Mouse (Mus musculus): ENCODE data around the gene Slc24a4. TPM values are rescaled to one million over a fixed set of nuclear protein-coding genes. Genes with fewer than 3 reads are reported as not detected.

Gene Slc24a4
- polyA plus RNA-seq, 1 experiment from 2014 or later, result 0.39 TPM

DNA sequence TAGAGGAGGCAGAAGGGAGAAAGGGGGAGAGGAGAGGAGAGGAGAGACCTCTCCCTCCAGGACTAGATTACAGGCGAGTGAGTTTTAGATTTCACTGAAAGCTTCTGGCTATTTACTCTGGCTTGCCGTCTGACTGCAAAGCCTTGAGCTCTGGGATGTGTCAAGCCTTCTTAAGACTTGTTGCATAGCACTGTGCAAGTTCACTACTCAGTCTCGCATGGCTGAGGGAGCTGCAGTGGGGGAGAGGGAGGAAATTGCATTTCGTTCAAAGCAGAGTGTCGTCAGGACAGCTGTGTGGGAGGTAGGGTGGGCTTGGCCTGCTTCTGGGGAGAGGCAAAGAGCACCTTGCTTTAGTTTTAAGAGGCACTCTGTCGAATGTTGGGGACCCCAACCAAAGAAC lies 163.2 kb downstream of the Slc24a4 start:
- Histone ChIP-seq H3K9ac (no peak overlapping the region), H3K36me3 (no peaks in the 10 kb centered on the region), H3K9me3 (no peaks in the 10 kb centered on the region), H3K27me3 (replicated peaks) (no peaks in the 10 kb centered on the region), H3K27ac (no peak overlapping the region), H3K4me2 (replicated peaks) (no peak overlapping the region), H3K4me1 (peaks cover 12% of the 10 kb centered on the region), H3K4me3 (no peak overlapping the region)
- 58% methylated on average over 6 of the region's 6 CpGs for WGBS
- ATAC-seq (ENCODE audit: low FRiP score, low read depth), result no peak

DNA sequence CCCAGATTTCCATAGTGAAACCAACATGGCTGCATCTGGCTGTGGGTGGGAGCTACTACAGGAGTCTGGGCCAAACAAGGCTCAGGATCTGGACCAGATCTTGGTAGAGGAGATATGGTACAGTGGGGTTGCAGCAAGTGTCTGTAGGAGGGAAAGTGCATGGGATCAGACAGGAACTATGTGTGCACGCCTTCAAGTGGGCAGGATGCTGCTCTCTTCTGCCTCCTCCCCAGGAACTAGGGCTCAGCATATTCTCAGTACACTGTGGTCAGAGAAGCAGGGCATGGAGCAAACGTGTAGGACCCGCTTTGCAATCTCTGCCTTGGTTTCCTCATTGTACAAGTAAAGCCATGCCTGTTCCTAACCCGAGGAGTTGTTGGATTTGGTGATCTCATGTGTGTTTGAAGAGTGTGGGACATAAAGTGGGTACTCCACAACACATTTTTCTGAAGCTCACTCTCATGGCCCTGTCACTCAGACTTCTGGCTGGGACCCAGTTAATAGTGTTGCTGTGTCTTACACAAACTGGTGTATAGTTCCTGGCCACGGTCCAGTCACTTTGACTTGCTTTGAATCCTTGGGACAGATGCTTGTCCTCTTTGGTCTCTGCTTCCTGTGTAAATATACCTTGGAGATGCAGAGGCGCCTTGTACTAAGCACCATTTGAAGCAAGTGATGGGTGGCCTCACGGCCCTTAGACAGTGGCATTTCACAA lies 164.1 kb downstream of the Slc24a4 start:
- WGBS, result 83% methylated on average over 7 of the region's 7 CpGs

DNA sequence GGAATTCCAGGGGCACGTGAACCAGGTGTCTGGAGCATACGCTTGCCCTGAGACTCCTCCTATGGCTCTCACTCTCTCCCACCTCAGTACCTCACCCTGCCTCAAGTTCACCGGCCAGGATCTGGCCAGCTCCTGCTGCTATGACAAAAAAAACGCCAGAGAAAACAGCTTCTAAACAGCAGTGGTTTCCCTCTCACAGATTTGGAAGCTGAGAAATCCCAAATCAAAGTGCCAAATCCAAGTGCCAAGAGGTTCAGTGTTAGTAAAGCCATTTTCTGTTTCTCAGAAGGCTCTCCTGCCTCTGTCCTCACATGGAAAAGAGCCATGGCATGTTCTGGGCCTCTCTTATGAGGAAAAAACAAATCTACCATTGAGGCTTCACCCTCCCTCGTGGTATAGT lies 166.1 kb downstream of the Slc24a4 start:
- WGBS, result 80% methylated on average over 5 of the region's 5 CpGs
- no peak for ATAC-seq (ENCODE audit: low FRiP score, low read depth)
- H3K9ac ChIP-seq, result no peak overlapping the region

More for the DNA sequence above, 164.1 kb downstream of the Slc24a4 start:
- no peaks in the 10 kb centered on the region for H3K27me3 ChIP-seq (replicated peaks)
- no peak for ATAC-seq (ENCODE audit: low FRiP score, low read depth)
- H3K4me1 ChIP-seq, result 0 out of 2 replicates have a peak, but pooled peaks cover 4% of the 10 kb centered on the region
- no peaks in the 10 kb centered on the region for H3K9me3 ChIP-seq
- no peaks in the 10 kb centered on the region for H3K36me3 ChIP-seq
- no peak overlapping the region for H3K9ac ChIP-seq
- no peak overlapping the region for H3K4me3 ChIP-seq
- H3K4me2 ChIP-seq (replicated peaks), result no peak overlapping the region
- no peak overlapping the region for H3K27ac ChIP-seq

DNA sequence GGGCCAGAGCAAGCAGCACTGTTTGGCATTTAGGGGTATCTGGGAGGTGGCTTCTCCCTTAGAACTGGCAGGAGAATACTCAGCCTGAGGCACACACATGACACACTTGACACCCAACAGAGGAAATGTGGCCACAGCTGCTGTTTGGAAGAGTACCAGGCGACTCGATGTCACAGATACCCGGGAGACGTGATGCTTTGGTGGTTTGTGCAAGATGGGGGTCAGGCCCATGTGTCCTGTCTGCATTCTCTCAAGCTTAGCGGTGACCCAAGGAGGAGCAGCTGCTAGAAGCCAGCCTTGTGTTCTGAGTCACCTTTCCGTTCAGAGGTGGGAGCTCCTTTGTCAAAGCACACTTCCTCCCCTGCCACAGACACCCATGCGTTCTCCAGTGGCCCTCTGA lies 166.7 kb downstream of the Slc24a4 start:
- ATAC-seq (ENCODE audit: low FRiP score, low read depth), result no peak

More for the DNA sequence above, 166.1 kb downstream of the Slc24a4 start:
- Histone ChIP-seq H3K27me3 (replicated peaks) (no peaks in the 10 kb centered on the region), H3K9me3 (no peaks in the 10 kb centered on the region), H3K27ac (no peak overlapping the region), H3K4me1 (no peaks in the 10 kb centered on the region), H3K4me3 (no peak overlapping the region), H3K4me2 (replicated peaks) (no peak overlapping the region), H3K36me3 (no peaks in the 10 kb centered on the region)

DNA sequence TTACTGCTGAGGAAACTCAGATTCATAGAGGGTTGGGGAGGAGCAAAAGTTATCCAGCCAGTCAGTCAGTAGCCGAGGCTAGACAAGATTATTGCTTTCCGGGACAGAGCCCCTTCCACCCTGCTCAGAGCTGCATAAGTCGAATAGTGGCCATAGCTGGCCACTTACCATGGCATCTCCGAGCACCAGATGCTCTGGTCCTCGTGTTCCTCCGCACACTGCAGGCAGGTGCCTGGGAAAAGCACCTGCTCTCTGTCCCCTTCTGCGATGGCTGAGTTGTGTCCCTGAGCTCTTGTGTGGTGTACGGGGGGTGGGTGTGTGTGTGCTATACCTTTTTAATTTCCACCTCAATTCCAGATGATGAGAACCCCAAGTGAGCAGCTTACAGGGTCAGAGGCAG lies 167.1 kb downstream of the Slc24a4 start:
- Histone ChIP-seq H3K4me3 (no peak overlapping the region), H3K27me3 (replicated peaks) (no peaks in the 10 kb centered on the region), H3K27ac (no peak overlapping the region), H3K36me3 (no peaks in the 10 kb centered on the region), H3K9me3 (no peaks in the 10 kb centered on the region), H3K9ac (no peak overlapping the region), H3K4me2 (replicated peaks) (no peak overlapping the region), H3K4me1 (no peaks in the 10 kb centered on the region)
- 88% methylated on average over 8 of the region's 8 CpGs for WGBS
- ATAC-seq (ENCODE audit: low FRiP score, low read depth), result no peak

More for the DNA sequence above, 166.7 kb downstream of the Slc24a4 start:
- Histone ChIP-seq H3K27ac (no peak overlapping the region), H3K36me3 (no peaks in the 10 kb centered on the region), H3K9ac (no peak overlapping the region), H3K4me1 (no peaks in the 10 kb centered on the region), H3K27me3 (replicated peaks) (no peaks in the 10 kb centered on the region), H3K4me3 (no peak overlapping the region), H3K9me3 (no peaks in the 10 kb centered on the region), H3K4me2 (replicated peaks) (no peak overlapping the region)
- 84% methylated on average over 7 of the region's 7 CpGs for WGBS

DNA sequence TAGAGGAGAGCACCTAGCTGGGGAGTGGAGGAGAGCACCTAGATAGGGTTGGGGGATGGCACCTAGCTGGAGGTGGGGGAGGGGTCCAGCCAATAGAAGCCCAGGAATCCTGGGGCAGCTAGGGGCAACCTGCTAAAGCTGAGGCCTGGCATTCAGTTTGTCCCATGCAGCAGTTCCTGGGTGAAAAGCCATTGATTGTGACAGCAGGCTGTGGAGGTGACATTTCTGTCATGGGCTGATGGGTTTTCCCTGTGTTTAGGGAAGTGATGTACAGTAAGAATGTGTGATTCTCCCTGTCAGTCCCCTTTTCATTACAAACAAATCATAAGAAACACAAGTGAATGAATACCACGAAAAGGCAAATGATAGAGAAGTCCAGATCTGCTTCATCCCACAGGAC lies 167.8 kb downstream of the Slc24a4 start:
- no peak for ATAC-seq (ENCODE audit: low FRiP score, low read depth)
- Histone ChIP-seq H3K4me2 (replicated peaks) (no peak overlapping the region), H3K4me3 (no peak overlapping the region), H3K4me1 (no peaks in the 10 kb centered on the region), H3K9ac (no peak overlapping the region), H3K9me3 (no peaks in the 10 kb centered on the region), H3K27ac (no peak overlapping the region), H3K27me3 (replicated peaks) (no peaks in the 10 kb centered on the region), H3K36me3 (no peaks in the 10 kb centered on the region)
- 93% methylated on average over 1 of the region's 1 CpGs for WGBS

DNA sequence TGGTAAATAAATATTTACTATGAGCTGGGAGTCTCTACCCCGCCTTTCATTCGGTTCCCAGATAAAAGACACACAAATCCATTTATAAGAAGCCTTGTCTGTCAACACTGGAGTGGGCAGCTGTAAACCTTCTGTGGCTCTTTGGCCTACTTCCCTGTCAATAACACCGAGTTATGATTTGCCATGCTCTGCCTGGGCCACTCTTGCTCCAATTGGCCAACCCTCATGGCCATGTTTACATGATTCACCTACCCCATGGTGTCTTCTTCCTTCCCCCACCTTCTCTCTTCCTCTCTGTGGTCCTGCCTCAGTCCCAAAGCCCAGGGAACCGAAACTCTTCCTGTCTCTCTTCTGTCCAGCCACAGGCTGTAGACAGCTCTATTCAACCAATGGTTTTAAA lies 168.4 kb downstream of the Slc24a4 start:
- no peak overlapping the region for H3K27ac ChIP-seq
- H3K27me3 ChIP-seq (replicated peaks), result no peaks in the 10 kb centered on the region
- 87% methylated on average over 4 of the region's 4 CpGs for WGBS

DNA sequence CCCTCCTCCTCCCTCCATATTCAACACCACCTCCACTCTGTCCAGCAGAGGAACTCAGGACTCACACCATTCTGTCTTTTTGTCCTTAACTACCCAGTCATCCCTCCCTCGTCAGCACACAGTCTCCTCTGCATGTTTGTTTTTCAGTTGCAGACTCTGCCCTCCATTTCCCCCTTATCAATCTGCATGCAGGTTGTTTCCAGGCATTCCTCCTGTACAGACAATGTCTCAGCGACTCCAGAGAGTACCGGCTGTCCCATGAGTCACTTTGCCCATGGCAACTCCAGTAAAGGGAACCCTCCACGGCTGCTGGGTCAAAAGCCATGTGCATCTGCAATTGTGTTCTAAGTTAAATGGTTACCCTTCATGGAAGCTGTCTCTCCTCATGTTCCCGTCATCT lies 170.7 kb downstream of the Slc24a4 start:
- no peak overlapping the region for H3K9ac ChIP-seq
- H3K27me3 ChIP-seq (replicated peaks), result no peaks in the 10 kb centered on the region
- no peak overlapping the region for H3K4me2 ChIP-seq (replicated peaks)
- peaks cover 16% of the 10 kb centered on the region for H3K4me1 ChIP-seq
- ATAC-seq (ENCODE audit: low FRiP score, low read depth), result no peak
- WGBS, result 72% methylated on average over 5 of the region's 5 CpGs
- H3K27ac ChIP-seq, result no peak overlapping the region
- no peaks in the 10 kb centered on the region for H3K9me3 ChIP-seq
- H3K4me3 ChIP-seq, result no peak overlapping the region
- H3K36me3 ChIP-seq, result no peaks in the 10 kb centered on the region

More for the DNA sequence above, 168.4 kb downstream of the Slc24a4 start:
- H3K4me2 ChIP-seq (replicated peaks), result no peak overlapping the region
- H3K9me3 ChIP-seq, result no peaks in the 10 kb centered on the region
- H3K4me1 ChIP-seq, result no peaks in the 10 kb centered on the region
- H3K36me3 ChIP-seq, result no peaks in the 10 kb centered on the region
- H3K4me3 ChIP-seq, result no peak overlapping the region
- no peak overlapping the region for H3K9ac ChIP-seq
- ATAC-seq (ENCODE audit: low FRiP score, low read depth), result no peak

DNA sequence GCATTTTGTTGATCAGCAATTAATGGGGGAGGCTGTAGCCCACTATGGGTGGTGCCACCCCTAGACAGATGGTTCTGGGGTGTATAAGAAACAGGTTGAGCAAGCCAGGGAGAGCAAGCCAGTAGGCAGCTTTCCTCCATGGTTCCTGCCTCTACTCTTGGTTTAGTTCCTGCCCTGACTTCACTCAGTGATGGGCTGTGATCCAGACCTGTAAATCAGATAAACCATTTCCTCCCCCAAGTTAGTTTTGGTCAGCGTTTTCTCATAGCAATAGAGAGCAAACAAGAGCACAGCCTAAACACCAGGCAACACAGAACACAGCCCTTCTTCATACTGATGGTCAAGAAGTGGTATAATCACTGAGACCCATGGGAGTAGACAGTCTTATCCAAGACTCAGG lies 173.1 kb downstream of the Slc24a4 start:
- WGBS, result 86% methylated on average over 1 of the region's 1 CpGs
- Histone ChIP-seq H3K36me3 (no peaks in the 10 kb centered on the region), H3K4me1 (peaks cover 17% of the 10 kb centered on the region), H3K4me2 (replicated peaks) (no peak overlapping the region), H3K4me3 (no peak overlapping the region), H3K9me3 (no peaks in the 10 kb centered on the region), H3K27ac (no peak overlapping the region), H3K9ac (no peak overlapping the region), H3K27me3 (replicated peaks) (no peaks in the 10 kb centered on the region)
- no peak for ATAC-seq (ENCODE audit: low FRiP score, low read depth)

DNA sequence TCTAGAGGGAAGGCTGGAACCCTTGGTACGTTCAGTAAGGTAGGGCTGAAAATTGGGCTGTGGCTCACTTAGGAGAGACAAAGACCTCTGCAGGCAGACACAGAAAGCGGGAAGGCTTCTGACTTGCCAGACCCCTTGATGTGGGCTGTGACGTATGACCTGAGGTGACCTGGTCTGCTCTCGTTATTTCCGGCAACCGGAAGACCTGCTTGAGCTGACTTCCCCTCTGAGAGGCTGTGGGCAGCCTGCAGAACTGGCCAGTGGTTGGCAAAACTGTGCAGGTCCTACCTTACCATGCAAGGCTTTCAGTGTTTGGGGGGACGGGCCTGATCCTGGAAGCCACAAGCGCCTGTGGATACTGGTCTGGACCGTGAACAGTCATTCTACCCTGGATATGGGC lies 173.8 kb downstream of the Slc24a4 start:
- Histone ChIP-seq H3K27ac (no peak overlapping the region), H3K36me3 (no peaks in the 10 kb centered on the region), H3K4me2 (replicated peaks) (no peak overlapping the region), H3K9ac (no peak overlapping the region), H3K4me3 (no peak overlapping the region), H3K4me1 (peaks cover 17% of the 10 kb centered on the region), H3K9me3 (no peaks in the 10 kb centered on the region), H3K27me3 (replicated peaks) (no peaks in the 10 kb centered on the region)
- no peak for ATAC-seq (ENCODE audit: low FRiP score, low read depth)
- 87% methylated on average over 9 of the region's 9 CpGs for WGBS

DNA sequence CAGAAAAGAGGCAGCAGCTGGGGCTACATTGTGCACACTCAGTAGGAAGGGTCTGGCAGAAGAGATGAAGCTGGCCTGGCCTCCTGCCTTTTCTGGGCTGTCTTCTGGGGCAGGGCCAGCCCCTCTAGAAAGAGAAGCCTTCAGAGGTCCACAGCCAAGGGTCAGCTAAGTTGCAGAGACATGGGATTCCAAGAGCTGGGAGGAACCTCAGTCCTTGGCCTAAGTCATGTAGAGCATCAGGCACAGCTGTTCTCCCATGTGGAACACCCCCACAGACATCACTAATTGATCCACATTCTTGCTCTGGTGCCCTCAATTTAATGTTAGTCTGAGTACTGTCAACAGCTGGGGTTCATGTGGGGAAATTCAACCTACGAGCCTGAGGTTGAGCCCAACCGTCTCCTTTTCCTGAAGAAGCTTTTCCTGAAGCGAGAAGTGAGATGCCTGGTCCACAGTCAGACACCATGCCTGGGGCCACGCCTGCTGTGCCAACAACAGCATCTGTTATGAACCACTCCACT lies 174.4 kb downstream of the Slc24a4 start:
- H3K9ac ChIP-seq, result no peak overlapping the region
- H3K9me3 ChIP-seq, result no peaks in the 10 kb centered on the region
- H3K27me3 ChIP-seq (replicated peaks), result no peaks in the 10 kb centered on the region
- H3K4me2 ChIP-seq (replicated peaks), result no peak overlapping the region
- ATAC-seq (ENCODE audit: low FRiP score, low read depth), result no peak
- H3K4me1 ChIP-seq, result peaks cover 20% of the 10 kb centered on the region
- H3K27ac ChIP-seq, result no peak overlapping the region
- whole genome bisulfite sequencing, result 74% methylated on average over 4 of the region's 4 CpGs
- no peaks in the 10 kb centered on the region for H3K36me3 ChIP-seq
- H3K4me3 ChIP-seq, result no peak overlapping the region

DNA sequence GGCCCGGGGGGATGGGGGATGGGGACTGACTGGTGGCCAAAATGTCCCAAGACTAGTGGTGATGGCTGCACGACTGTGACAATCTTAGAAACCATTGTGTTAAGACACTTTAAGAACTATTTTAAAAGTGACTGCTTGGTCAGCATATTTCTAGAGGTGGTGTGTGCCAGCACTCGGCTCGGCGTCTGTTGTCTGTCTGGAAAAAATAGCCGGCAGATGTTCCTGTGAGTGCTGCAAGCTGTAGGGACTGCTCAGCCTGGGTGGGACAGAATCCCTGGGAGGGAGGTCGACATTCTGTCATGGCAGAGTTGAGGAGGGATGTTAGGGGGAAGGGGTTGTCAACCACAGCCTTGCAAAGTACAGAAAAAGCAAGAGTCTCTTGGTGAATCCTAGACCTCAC lies 175.3 kb downstream of the Slc24a4 start:
- Histone ChIP-seq H3K27me3 (replicated peaks) (no peaks in the 10 kb centered on the region), H3K27ac (no peak overlapping the region), H3K4me3 (no peak overlapping the region), H3K4me1 (peaks cover 26% of the 10 kb centered on the region), H3K9me3 (no peaks in the 10 kb centered on the region), H3K36me3 (no peaks in the 10 kb centered on the region), H3K9ac (no peak overlapping the region), H3K4me2 (replicated peaks) (no peak overlapping the region)
- WGBS, result 41% methylated on average over 7 of the region's 7 CpGs
- ATAC-seq (ENCODE audit: low FRiP score, low read depth), result no peak
